Mouse (Mus musculus) R1 (cell line): ENCODE results near the gene Adgrv1.
"Not testable (repeated sequence)": the region's sequence is repeated elsewhere in the genome, so short reads cannot be mapped to it uniquely, and the experiment has no call there.

ENCODE experiments used
- DNase-seq: peaks from one replicate; pipeline ENCODE4 v3.0.0-alpha.2; 2018; ENCODE audit warnings: low read depth, low spot score

Adgrv1 gene

GRCm38 (mm10) chr13:81632720-81633415, at the start of gene Adgrv1:
Adgrv1 (minus strand) TSS chr13:81633154.
- peak; percentile 98 for DNase-seq

DNA sequence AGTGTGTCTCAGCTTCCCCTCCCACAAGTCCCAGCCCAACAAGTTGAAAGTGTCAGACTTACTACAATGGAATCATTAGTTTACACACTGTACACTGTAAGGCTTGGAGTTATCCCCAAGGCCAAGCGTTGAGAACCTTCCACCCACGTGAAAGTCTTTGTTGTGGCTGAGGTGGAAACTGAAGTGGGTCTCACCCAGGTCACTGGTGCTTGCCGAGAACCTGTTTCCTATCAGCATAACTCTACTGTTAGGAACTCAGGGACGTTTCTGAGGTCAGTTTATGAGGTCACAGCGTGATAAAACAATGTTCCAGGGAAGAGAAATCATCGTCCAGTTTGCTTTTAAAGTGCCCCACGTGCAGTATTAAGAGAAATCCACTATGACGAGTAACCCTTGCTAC, 42.4 kb upstream of the Adgrv1 start:
- DNase-seq, result no peak

- no peak for DNase-seq
Observed at GRCm38 (mm10) chr13:81667713-81668112, 34.8 kb upstream of the Adgrv1 start.

GRCm38 (mm10) chr13:81664331-81664698, 31.4 kb upstream of the Adgrv1 start:
- DNase-seq, result no peak

DNA sequence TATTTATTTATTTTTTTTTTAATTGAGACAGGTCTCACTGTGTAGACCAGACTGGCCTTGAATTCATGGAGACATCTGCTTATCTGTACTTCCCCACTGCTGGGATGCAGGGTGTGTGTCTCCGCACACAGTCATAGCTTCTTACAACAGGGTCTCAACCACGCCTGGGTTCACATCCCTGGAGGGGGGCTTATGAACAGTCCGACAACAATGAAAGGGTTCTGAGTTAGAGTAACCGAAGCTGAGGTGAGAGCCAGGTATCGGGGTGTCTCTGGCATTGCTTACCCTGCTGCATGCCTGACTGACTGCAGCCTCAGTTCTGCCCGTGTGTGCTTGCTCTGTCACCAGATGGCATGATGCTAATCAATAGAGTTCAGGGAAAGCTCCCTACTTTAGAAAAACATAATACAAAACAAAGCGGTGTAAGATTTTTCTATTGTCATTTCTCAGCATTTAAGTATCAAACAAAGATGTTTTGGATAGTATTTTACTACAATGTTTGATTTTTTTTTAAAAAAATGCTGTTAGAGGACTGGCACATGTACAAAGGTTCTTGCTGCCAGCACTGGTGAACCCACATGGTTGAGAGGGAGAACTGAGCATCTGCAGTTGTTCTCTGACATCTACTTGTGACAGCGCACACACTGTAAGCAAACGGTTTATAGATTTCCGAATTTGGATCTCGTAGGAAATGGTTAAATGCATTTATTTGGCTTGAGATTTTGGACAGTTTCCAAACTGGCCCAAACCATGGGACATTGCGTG, 30.8 kb upstream of the Adgrv1 start:
- no peak for DNase-seq

DNA sequence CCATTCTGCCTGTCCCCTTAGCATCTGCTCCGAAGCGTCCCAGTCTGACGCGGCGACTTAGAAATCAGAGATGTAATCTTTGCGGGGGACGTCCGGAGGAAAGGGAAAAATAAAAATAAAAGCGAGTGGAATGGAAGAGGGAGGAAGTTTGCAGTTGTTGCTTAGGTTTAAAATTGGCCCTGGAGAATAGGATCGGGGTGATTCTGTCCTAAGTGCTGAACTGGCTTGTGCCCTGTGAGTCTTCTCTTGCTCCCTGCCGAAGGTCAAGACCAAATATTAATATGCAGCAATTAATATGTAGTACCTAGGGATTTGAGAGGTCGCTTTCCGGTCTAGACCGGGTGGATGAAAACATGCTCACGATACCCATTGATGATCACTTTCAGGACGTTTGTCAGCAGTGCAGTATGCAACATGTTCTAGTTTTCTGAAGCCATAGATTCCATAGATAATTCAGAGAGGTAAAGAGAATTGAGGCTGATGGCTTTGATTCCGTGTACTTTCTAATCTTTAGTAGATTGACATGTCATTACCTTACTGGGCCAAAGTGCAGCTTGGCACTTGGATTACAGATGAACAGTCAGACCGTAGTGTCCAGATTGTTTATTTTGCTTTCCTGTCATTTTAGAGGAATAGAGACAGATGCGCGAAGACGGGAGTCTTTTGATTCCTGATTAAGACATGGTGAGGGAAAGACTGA, 25.2 kb upstream of the Adgrv1 start:
- no peak for DNase-seq

DNA sequence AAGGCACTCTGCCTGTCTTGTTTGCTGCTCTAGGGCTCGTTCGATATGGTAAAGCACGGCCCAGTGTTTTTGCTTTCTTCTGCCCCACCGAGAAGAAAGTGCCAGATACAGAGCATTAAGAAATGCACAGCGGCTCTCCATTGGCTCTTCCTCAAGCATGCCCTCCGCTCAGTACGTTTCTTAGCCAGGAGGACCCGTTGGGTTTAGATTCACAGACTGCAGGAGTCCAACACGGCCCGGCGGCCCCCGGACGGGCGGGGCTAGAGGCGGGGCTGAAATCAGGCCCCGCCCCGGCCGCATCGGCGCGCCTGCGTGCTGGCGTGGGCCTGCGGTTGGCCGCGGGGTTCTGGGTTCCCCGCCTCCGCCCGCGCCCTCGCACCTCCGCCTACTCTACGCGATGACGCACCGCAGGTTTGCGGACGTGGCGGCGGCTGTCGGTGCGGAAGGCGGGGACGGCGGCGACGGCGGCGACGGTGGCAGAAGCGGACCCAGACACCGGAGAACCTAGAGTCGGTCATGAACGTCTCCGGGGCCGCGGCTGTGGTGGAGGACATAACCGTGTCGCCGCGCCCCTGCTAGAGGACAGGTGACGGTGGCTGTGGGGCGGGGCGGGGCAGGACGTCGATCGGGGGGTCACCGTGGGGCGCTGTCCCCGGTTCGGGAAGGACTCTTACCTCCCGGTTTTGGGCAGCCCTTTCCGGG, 24.5 kb upstream of the Adgrv1 start, which contains the start of gene Lysmd3:
Lysmd3 (plus strand) TSS at position 313 of the 702 bp plus-strand sequence.
- DNase-seq, result peak; percentile 92

DNA sequence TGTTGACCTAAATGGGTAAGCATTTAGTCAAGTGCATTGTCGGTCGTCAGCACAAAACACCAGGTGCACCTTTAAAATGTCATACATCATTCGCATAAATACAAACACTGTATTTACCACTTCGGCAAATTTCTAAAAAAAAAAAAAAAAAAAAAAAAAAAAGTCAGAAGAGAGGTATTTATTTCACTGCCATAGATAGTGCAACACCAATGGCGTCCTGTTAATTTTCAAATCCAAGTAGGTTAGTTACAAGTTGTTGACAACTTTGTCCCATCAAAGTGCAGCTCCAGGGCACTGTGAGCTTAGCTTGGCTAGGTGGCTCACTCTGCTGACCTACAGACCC, 24.0 kb upstream of the Adgrv1 start:
- no peak for DNase-seq

DNA sequence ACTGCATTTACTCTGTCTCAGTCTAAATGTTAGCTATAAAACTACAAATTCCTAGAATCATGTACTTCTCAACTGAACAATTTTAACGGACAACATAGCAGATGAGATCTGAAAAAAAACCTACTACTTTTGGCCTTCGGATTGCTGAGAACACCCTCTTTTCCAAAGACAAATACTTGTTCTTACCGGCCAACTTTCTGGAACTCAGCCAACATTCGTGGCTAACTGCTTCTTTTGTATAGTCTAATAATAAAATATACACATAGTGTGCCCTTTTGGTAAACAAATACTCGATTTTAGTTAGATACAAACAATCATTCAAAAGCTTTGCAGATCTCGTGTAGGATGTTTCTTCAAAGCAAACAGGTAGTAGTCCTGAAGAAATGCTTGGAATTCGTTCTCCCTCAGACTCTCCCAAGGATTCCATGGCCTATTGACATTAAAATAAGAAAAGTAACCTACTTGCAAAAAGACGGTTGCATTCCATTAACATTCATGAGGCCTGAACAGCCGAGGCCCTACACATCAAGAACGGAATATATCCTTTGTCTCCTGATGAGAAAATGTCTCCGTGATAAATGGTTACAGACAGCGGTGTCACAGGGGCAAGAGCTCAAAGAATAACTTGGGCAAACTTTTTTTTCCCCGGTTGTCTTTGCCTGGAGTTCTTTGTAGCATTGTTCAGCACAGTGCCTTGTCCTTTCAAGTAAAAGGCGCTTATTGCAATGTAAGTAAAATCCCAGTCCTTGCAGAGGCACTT, 23.3 kb upstream of the Adgrv1 start:
- DNase-seq, result peak; percentile 95

- not testable (repeated sequence) for DNase-seq
Observed at GRCm38 (mm10) chr13:81650382-81650781, 17.4 kb upstream of the Adgrv1 start.

DNA sequence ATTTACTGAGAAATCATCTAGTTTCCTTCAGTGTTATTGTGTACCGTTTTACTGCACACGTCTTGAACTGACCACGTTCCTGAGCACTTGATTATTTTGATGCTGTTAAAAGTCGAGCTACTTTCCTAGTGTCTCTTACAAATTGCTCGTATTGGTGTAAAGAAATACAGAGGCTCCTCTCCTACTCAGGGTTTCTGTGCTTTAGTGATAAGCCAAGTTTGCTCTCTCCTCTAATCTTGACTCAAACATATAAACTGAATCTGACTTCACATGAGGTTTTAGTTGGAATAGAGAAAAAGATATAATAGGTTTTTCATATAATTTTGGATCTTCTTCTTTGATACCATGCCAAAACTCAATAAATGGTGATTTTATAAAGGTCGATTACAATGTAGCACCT, 13.4 kb upstream of the Adgrv1 start:
- no peak for DNase-seq

- DNase-seq, result peak; percentile 87
Observed at GRCm38 (mm10) chr13:81644047-81644565, 11.2 kb upstream of the Adgrv1 start.

- no peak for DNase-seq
Observed at GRCm38 (mm10) chr13:81642491-81643149, 9.7 kb upstream of the Adgrv1 start.

DNA sequence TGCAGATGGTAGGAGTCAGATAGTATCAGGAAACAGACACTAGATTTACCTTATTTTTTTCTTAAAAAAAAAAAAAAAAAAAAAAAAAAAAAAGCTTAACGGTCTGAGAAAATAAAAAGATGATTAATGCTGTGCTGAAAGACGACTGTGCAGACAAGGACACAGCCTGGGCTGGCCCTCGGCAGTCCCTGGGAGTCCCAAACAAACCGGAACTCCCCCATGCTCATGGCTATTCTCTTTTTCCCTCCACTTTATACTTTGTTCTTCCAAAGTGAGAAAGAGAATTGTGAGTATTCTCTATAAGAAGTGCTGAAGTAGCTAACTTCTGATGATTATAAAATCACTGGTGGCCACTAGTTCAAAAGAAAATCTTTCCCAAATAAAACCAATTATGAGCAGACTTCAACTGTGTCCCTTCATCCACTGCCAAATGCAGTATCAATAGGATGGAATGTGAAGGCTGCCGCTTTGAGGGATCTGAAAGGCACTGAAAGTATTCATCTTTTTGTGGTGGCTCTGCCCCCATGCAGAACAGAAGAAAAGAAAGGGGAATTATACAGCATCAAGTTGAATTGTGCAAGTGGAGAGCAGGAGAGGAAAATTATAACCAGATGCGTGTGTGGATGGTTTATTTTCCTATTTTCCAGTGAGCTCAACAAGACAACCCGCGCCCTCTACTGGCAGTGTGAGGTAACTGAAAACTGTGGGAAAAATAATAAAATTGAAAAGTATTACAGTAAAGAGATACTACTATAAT, 8.5 kb upstream of the Adgrv1 start:
- DNase-seq, result peak; percentile 59

- DNase-seq, result no peak
Observed at GRCm38 (mm10) chr13:81640881-81641280, 7.9 kb upstream of the Adgrv1 start.

DNA sequence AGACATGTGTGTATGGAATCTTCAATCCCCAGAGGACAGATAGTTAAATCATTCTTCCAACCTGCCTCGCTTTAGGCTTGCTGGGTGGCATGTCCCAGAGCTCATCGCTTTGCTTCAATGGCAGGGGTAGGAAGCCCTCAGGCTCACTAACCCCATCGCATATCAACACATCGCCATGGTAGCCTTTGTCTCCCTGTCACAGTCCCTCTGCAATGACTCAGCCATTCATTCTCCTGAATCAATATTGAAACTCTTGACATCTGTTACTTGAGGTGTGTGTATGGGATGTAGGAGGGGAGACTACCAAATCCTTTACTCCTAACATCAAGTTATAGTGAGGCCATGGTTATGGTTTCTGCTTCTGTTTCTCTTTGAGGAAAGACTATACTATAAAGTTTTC, 6.7 kb upstream of the Adgrv1 start:
- no peak for DNase-seq

- no peak for DNase-seq
Observed at GRCm38 (mm10) chr13:81630566-81630965, 2.4 kb downstream of the Adgrv1 start.

- DNase-seq, result no peak
Observed at GRCm38 (mm10) chr13:81629395-81629794, 3.6 kb downstream of the Adgrv1 start.

GRCm38 (mm10) chr13:81628631-81629190, 4.2 kb downstream of the Adgrv1 start:
- no peak for DNase-seq
